8 mouse cellular contexts compared by ENCODE assay signal in the genomic region with DNA sequence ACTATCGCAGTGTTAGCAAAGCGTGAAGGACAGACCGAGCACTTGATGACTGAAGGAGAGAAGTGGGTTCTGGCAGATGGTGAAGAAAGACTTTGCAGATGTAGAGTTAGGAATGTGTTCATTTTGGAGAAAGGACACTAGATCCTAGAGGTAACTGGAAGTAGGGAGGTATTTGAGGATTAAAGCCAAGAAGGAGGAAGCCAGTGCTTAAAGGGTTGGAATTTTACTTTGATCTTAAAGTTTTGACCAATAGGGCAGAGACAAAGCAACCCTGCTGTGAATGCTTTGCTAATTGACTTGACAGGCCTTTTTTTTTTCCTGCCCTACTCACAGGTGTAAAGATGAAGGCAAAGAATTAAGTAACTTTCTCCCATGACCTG. TPM values are rescaled to one million over a fixed set of nuclear protein-coding genes. Genes with fewer than 3 reads are reported as not detected.
DNase-seq lines count a peak whose midpoint lies in the region; ATAC-seq and TF ChIP-seq lines count a peak whose summit lies in the region.

No protein-coding gene starts in this region.

- no peaks in the 10 kb centered on the region for H3K27me3 ChIP-seq in embryonic facial prominence, embryonic 10.5 days (replicated peaks; ENCODE audit: low read depth, poor library complexity, severe bottlenecking)
- no peaks in the 10 kb centered on the region for H3K27me3 ChIP-seq in neural tube, embryonic 13.5 days

- no peak for DNase-seq in lung, adult 2 months
- DNase-seq in lung, postnatal 4 days = no peak
- DNase-seq in embryonic facial prominence, embryonic 10.5 days (ENCODE audit: low spot score) = no peak
- peak; percentile 47 for DNase-seq in induced T-regulatory cell, adult 2 months (ENCODE audit: low read depth)
- no peak for DNase-seq in urinary bladder, postnatal 10 days (ENCODE audit: low spot score)
- no peak for DNase-seq in adrenal gland, adult (ENCODE audit: inconsistent age in 2 of 2, low spot score in 1 of 2)

- no peaks in the 10 kb centered on the region for H3K9me3 ChIP-seq in embryonic facial prominence, embryonic 10.5 days
- no peaks in the 10 kb centered on the region for H3K9me3 ChIP-seq in neural tube, embryonic 13.5 days

- peaks cover 5% of the 10 kb centered on the region for H3K4me1 ChIP-seq in lung, adult 2 months (ENCODE audit: control insufficient read depth, insufficient read depth, low read length)
- H3K4me1 ChIP-seq in embryonic facial prominence, embryonic 10.5 days = peaks cover 28% of the 10 kb centered on the region
- peaks cover 35% of the 10 kb centered on the region for H3K4me1 ChIP-seq in neural tube, embryonic 13.5 days (replicated peaks)

- TF ChIP-seq POLR2A in lung, adult 2 months (IDR thresholded peaks at IDR 0.05; ENCODE audit: borderline replicate concordance, extremely low read depth, low read depth, low read length) = no peak

- no peak for ATAC-seq in neural tube, embryonic 13.5 days (ENCODE audit: low read depth)
- no peak for ATAC-seq in activated CD4-positive, CD25-positive, alpha-beta regulatory T cell, adult 4 months

- peak overlapping the region; percentile 76 for H3K4me3 ChIP-seq in lung, adult 2 months (replicated peaks; ENCODE audit: extremely low read depth, low read depth, low read length)
- peak overlapping the region; percentile 90 for H3K4me3 ChIP-seq in embryonic facial prominence, embryonic 10.5 days
- peak overlapping the region; percentile 83 for H3K4me3 ChIP-seq in neural tube, embryonic 13.5 days

- no peaks in the 10 kb centered on the region for H3K36me3 ChIP-seq in embryonic facial prominence, embryonic 10.5 days (replicated peaks)
- H3K36me3 ChIP-seq in neural tube, embryonic 13.5 days = no peaks in the 10 kb centered on the region

- peak overlapping the region; percentile 97 for H3K9ac ChIP-seq in neural tube, embryonic 13.5 days

- 1% methylated on average over 3 of the region's 3 CpGs for WGBS in lung, adult 2 months
- 0% methylated on average over 3 of the region's 3 CpGs for WGBS in embryonic facial prominence, embryonic 10.5 days
- WGBS in neural tube, embryonic 13.5 days = 0% methylated on average over 3 of the region's 3 CpGs

- peak overlapping the region; percentile 98 for H3K27ac ChIP-seq in embryonic facial prominence, embryonic 10.5 days (replicated peaks)
- H3K27ac ChIP-seq in neural tube, embryonic 13.5 days (replicated peaks) = peak overlapping the region; percentile 99

- peak overlapping the region; percentile 78 for H3K4me2 ChIP-seq in neural tube, embryonic 13.5 days

- TF ChIP-seq CTCF in lung, adult 2 months (IDR thresholded peaks at IDR 0.05; ENCODE audit: insufficient read depth, low read length) = no peak

RNA-seq across cellular contexts. Expression of gene Tdrd3, which starts 1.2 kb away (rescaled TPM):
- polyA plus RNA-seq in lung, adult 2 months (2012; rRNA removed) = 2.8 and 4.8 TPM in 2 replicates
- polyA plus RNA-seq in embryonic facial prominence, embryonic 10.5 days (2016; fragmentation: Nextera tagmentation; extraction: Ambion mirVana) = 34.3 and 38.0 TPM in 2 replicates
- polyA plus RNA-seq in neural tube, embryonic 13.5 days (2015; fragmentation: Nextera tagmentation; extraction: Ambion mirVana) = 43.2 and 43.5 TPM in 2 replicates
- polyA plus RNA-seq in activated CD4-positive, CD25-positive, alpha-beta regulatory T cell, adult 4 months (2017; shearing (Covaris generic)) = 10 to 100 TPM; 19.0 to 22.3 TPM
